Mouse (Mus musculus) mammary gland, adult 2 months (tissue): ENCODE results near the gene Pdk2. TPM values are rescaled to one million over a fixed set of nuclear protein-coding genes. Genes with fewer than 3 reads are reported as not detected.

Experiments
- polyA plus RNA-seq: library from polyadenylated mRNA; depleted of rRNA; stranded (reverse); fragments of >200 nt; gene quantifications from 2 replicates; pipeline ENCODE4 v1.2.3, GENCODE M21; 2012; ENCODE audit warnings: low replicate concordance; rRNA removed

Pdk2 gene
- polyA plus RNA-seq: 89.9 and 314 TPM in 2 replicates

DNA sequence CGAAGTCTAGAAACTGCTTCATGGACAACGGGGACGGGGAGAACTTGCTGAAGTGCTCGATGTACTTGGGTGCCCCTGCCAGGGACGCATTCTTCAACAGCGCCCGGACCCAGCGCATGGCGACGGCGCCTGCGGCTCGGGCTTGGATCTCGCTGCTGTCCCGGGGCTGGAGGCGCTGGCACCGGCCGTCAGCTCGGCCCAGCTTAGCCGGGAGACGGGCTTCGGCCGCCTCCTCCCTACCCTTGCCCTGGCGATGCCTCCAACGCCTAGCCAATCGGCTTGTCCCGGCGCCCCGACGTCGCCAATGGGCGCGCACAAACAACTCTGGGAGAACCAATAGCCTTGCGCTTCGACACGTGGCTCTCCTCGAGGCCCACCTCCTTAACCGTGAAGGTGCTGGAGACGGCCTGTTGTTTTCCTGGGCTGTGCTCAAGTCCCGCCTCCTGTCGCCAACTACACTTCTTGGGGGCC lies at the start of gene Pdk2:
Pdk2 (minus strand) TSS at position 216 of the 471 bp plus-strand sequence.

DNA sequence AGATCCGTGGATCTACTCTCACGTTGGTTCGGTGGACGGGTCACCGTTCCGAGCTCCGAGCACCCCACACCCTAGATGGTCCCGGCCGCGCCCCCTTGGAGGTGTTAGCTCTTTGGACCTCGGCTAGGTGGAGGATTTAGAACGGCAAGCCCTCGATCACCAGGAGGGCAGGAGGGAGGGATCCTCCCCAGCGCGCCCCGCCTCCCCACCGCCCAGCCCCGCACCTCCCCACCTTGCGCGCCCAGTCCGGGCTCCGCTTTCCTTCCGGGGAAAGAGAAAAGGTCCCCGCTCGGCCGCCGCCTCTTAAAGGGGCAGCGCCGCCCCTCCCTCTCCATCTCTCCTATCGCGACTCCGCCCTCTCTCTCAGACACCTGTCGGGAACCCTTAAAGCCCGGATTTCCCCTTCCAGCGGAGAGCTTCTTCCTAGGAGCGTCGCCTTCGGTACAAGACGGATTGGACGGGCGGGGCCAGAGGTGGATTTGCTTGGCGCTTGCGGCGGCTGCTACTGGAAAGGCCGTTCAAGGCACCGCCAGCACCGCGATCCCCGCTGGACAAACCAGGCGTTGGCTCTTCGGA lies 35.5 kb upstream of the Pdk2 start, which contains the start of gene Itga3:
Itga3 (minus strand) TSS at position 266 of the 576 bp plus-strand sequence.

DNA sequence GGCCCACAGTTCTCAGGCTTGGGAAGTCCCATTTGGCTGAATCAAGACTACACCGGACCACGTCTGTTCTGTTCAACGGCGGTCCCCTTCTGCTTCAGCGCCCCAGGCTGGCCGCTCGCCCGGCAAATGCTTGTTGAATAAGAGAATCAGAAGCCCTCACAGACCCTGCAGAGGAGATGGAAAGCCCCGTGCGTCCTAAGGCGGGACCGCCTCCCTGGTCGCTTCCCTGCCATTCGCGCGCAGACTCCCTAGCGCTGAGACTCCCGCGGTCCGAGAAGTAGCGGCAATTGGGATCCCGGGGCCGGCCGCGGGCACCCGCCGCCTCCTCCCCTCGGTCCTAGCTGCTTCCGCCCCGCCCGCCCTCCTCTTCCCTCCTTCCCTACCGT lies 31.5 kb downstream of the Pdk2 start, which contains the start of gene Samd14:
Samd14 (plus strand) TSS at position 251 of the 386 bp plus-strand sequence.

DNA sequence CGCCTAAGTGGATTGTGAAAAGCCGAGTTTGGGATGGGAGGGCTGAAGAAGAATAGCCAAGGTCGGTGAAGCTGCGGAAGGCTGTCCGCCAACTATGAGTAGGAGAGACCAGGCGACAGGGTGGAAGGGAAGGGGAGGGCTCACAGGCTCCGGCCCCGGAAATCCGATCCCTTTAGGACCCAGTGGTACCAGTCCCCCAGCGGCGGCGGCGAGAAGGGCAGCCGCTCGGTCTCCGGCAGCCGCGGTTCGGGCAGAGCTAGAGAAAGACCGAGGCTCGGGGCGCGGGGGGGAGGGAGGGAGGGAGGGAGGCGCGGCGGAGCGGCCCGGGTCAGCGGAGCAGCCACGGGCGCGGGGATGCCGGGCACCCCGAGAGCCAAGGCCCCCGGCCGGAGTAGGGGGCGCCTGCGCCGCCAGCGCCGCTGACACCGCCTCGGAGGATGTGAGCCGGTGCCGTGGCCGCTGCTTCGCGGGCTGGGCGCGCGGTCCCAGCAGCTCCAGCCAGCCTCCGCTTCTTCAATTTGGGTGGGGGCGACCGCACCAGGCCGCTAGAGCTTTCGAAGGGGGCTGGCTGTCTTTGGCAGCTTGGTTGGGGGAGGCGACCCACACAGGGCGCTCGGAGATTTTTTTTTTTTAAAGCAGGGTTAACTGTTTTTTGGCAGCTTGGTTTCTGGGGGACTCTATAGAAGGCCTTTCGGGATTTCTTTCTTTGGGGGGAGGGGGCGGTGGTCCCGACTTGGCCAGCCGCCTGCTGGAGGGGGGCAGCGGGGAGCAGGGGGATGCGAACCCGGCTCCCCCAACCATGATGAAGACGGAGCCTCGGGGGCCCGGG lies 50.2 kb downstream of the Pdk2 start, which contains the start of gene Ppp1r9b:
Ppp1r9b (plus strand) TSS at position 287 of the 829 bp plus-strand sequence.

Other genes with a start within 250 kb of the Pdk2 start
- 325 and 371 TPM in 2 replicates for gene Col1a1, start 105.1 kb downstream of the Pdk2 start, polyA plus RNA-seq
- not detected in 2 replicates for gene Hils1, start 73.8 kb downstream of the Pdk2 start, polyA plus RNA-seq
- gene Sgca, start 65.0 kb downstream of the Pdk2 start, polyA plus RNA-seq: 1.2 and 410 TPM in 2 replicates
- 53.5 and 79.0 TPM in 2 replicates for gene Ppp1r9b, start 50.3 kb downstream of the Pdk2 start, polyA plus RNA-seq
- gene Samd14, start 31.5 kb downstream of the Pdk2 start, polyA plus RNA-seq: 5.6 and 19.1 TPM in 2 replicates
- gene Itga3, start 35.4 kb upstream of the Pdk2 start, polyA plus RNA-seq: 19.4 and 24.8 TPM in 2 replicates
- 0.80 and 1.6 TPM in 2 replicates for gene Dlx3, start 78.8 kb upstream of the Pdk2 start, polyA plus RNA-seq
- gene Dlx4, start 104.9 kb upstream of the Pdk2 start, polyA plus RNA-seq: 0.78 and 1.6 TPM in 2 replicates
- 0.14 TPM in 1 of 2 replicates, not detected in the other for gene Tac4, start 220.2 kb upstream of the Pdk2 start, polyA plus RNA-seq